Mouse (Mus musculus): ENCODE data around the gene Pdzrn3. TPM values are rescaled to one million over a fixed set of nuclear protein-coding genes. Genes with fewer than 3 reads are reported as not detected.
A peak's percentile ranks its signal among the peaks of the same experiment; 100 is the strongest.

The Pdzrn3 gene
- polyA plus RNA-seq, 1 experiment: 1.9 TPM

GRCm38 (mm10) chr6:101307964-101308531 is 69.6 kb downstream of the Pdzrn3 start:
- Histone ChIP-seq H3K4me3 (replicated peaks; ENCODE audit: insufficient read depth, low read depth, low read length) (no peak overlapping the region), H3K27ac (ENCODE audit: insufficient read depth, low read length) (no peak overlapping the region), H3K27me3 (ENCODE audit: control insufficient read depth, insufficient read depth, low read length) (no peaks in the 10 kb centered on the region), H3K4me1 (ENCODE audit: control insufficient read depth, insufficient read depth, low read length) (no peaks in the 10 kb centered on the region)
- 34% methylated on average over 11 of the region's 11 CpGs for WGBS
- TF ChIP-seq POLR2A (IDR thresholded peaks at IDR 0.05; ENCODE audit: borderline replicate concordance, insufficient read depth, low read length) (no peak), CTCF (IDR thresholded peaks at IDR 0.05; ENCODE audit: borderline replicate concordance, insufficient read depth, low read depth, low read length) (no peak)
- peak in 1 of 2 experiments; percentile 19 for DNase-seq

DNA sequence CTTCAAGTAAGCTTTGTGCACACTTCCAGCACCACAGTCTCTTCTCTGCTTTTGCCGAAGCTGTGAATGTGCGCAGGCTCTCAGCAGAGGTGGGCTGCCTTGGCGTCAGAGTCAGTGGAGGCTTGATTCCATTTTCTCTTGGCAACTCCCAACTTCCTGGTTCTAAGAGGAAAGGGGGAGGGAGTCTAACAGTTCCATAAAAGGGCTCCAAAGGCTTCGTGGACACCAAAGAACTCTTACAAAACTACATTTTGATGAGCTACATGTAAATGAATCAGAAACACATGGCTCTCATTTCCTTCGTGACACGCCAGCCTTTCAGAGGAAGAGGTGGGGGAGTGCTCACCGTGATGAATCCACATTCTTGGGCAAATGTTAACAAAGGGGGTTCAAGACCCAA is 70.9 kb downstream of the Pdzrn3 start:
- Histone ChIP-seq H3K4me3 (replicated peaks; ENCODE audit: insufficient read depth, low read depth, low read length) (no peak overlapping the region), H3K27me3 (ENCODE audit: control insufficient read depth, insufficient read depth, low read length) (no peaks in the 10 kb centered on the region), H3K4me1 (ENCODE audit: control insufficient read depth, insufficient read depth, low read length) (no peaks in the 10 kb centered on the region), H3K27ac (ENCODE audit: insufficient read depth, low read length) (no peak overlapping the region)
- WGBS: 69% methylated on average over 7 of the region's 7 CpGs
- no peak for DNase-seq
- TF ChIP-seq POLR2A (IDR thresholded peaks at IDR 0.05; ENCODE audit: borderline replicate concordance, insufficient read depth, low read length): no peak
- no peak for TF ChIP-seq CTCF (IDR thresholded peaks at IDR 0.05; ENCODE audit: borderline replicate concordance, insufficient read depth, low read depth, low read length)

GRCm38 (mm10) chr6:101305543-101305942 is 72.2 kb downstream of the Pdzrn3 start:
- WGBS: 93% methylated on average over 6 of the region's 6 CpGs

GRCm38 (mm10) chr6:101303959-101304738 is 73.5 kb downstream of the Pdzrn3 start:
- DNase-seq: no peak
- Histone ChIP-seq H3K4me1 (ENCODE audit: control insufficient read depth, insufficient read depth, low read length) (no peaks in the 10 kb centered on the region), H3K27ac (ENCODE audit: insufficient read depth, low read length) (no peak overlapping the region), H3K4me3 (replicated peaks; ENCODE audit: insufficient read depth, low read depth, low read length) (no peak overlapping the region), H3K27me3 (ENCODE audit: control insufficient read depth, insufficient read depth, low read length) (no peaks in the 10 kb centered on the region)
- no peak for TF ChIP-seq CTCF (IDR thresholded peaks at IDR 0.05; ENCODE audit: borderline replicate concordance, insufficient read depth, low read depth, low read length)
- TF ChIP-seq POLR2A (IDR thresholded peaks at IDR 0.05; ENCODE audit: borderline replicate concordance, insufficient read depth, low read length): no peak
- 54% methylated on average over 11 of the region's 11 CpGs for WGBS

More at GRCm38 (mm10) chr6:101305543-101305942, 72.2 kb downstream of the Pdzrn3 start:
- DNase-seq: no peak
- no peak overlapping the region for H3K27ac ChIP-seq (ENCODE audit: insufficient read depth, low read length)
- H3K4me3 ChIP-seq (replicated peaks; ENCODE audit: insufficient read depth, low read depth, low read length): no peak overlapping the region
- TF ChIP-seq CTCF (IDR thresholded peaks at IDR 0.05; ENCODE audit: borderline replicate concordance, insufficient read depth, low read depth, low read length) (no peak), POLR2A (IDR thresholded peaks at IDR 0.05; ENCODE audit: borderline replicate concordance, insufficient read depth, low read length) (no peak)
- no peaks in the 10 kb centered on the region for H3K4me1 ChIP-seq (ENCODE audit: control insufficient read depth, insufficient read depth, low read length)
- no peaks in the 10 kb centered on the region for H3K27me3 ChIP-seq (ENCODE audit: control insufficient read depth, insufficient read depth, low read length)

- Histone ChIP-seq H3K27me3 (ENCODE audit: control insufficient read depth, insufficient read depth, low read length) (no peaks in the 10 kb centered on the region), H3K4me3 (replicated peaks; ENCODE audit: insufficient read depth, low read depth, low read length) (no peak overlapping the region), H3K4me1 (ENCODE audit: control insufficient read depth, insufficient read depth, low read length) (no peaks in the 10 kb centered on the region), H3K27ac (ENCODE audit: insufficient read depth, low read length) (no peak overlapping the region)
- WGBS: 100% methylated on average over 1 of the region's 1 CpGs
- TF ChIP-seq POLR2A (IDR thresholded peaks at IDR 0.05; ENCODE audit: borderline replicate concordance, insufficient read depth, low read length): no peak
- no peak for DNase-seq
These were observed 74.2 kb downstream of the Pdzrn3 start for GRCm38 (mm10) chr6:101303501-101303900.

GRCm38 (mm10) chr6:101301154-101301553 is 76.5 kb downstream of the Pdzrn3 start:
- 92% methylated on average over 8 of the region's 8 CpGs for WGBS
- no peak for DNase-seq
- Histone ChIP-seq H3K4me3 (replicated peaks; ENCODE audit: insufficient read depth, low read depth, low read length) (no peak overlapping the region), H3K27ac (ENCODE audit: insufficient read depth, low read length) (no peak overlapping the region), H3K4me1 (ENCODE audit: control insufficient read depth, insufficient read depth, low read length) (no peaks in the 10 kb centered on the region), H3K27me3 (ENCODE audit: control insufficient read depth, insufficient read depth, low read length) (no peaks in the 10 kb centered on the region)
- no peak for TF ChIP-seq POLR2A (IDR thresholded peaks at IDR 0.05; ENCODE audit: borderline replicate concordance, insufficient read depth, low read length)
- TF ChIP-seq CTCF (IDR thresholded peaks at IDR 0.05; ENCODE audit: borderline replicate concordance, insufficient read depth, low read depth, low read length): no peak

DNA sequence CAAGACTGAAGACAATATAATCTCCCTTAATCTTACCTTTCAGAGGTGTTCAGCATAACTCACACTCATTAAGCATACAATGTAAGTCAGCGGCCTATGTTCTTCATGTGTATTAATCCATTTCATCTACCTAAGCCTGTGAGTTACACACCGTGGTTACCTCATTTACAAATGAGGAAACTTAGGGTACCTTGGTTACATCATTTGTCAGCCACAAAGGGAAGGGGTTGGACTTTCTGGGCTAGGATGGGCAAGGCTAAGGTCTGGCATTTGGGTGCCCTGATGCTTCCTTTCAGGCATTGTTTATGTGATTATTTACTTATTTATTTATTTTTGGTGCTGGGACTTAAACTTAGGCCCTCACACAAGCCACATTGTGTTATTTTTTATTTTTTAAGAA is 78.3 kb downstream of the Pdzrn3 start:
- no peak overlapping the region for H3K4me3 ChIP-seq (replicated peaks; ENCODE audit: insufficient read depth, low read depth, low read length)
- WGBS: 99% methylated on average over 2 of the region's 2 CpGs
- TF ChIP-seq POLR2A (IDR thresholded peaks at IDR 0.05; ENCODE audit: borderline replicate concordance, insufficient read depth, low read length) (no peak), CTCF (IDR thresholded peaks at IDR 0.05; ENCODE audit: borderline replicate concordance, insufficient read depth, low read depth, low read length) (no peak)
- H3K4me1 ChIP-seq (ENCODE audit: control insufficient read depth, insufficient read depth, low read length): no peaks in the 10 kb centered on the region
- no peak overlapping the region for H3K27ac ChIP-seq (ENCODE audit: insufficient read depth, low read length)
- H3K27me3 ChIP-seq (ENCODE audit: control insufficient read depth, insufficient read depth, low read length): no peaks in the 10 kb centered on the region
- DNase-seq: no peak
